Comparison of ENCODE assay signal across 8 mouse cellular contexts in genomic region chr7:12802866-12803726, GRCm38 (mm10). TPM values are rescaled to one million over a fixed set of nuclear protein-coding genes. Genes with fewer than 3 reads are reported as not detected.
DNase-seq lines count a peak whose midpoint lies in the region; ATAC-seq and TF ChIP-seq lines count a peak whose summit lies in the region.

TSS of gene Zscan18 (minus strand) at chr7:12803635.

- peaks cover 9% of the 10 kb centered on the region for H3K9me3 ChIP-seq in hindbrain, embryonic 10.5 days

- DNase-seq in ES-CJ7 (ENCODE audit: low read depth, low spot score): peak; percentile 95
- peak; percentile 78 for DNase-seq in cerebellum, adult 8-10 months
- peak; percentile 86 to 88 for DNase-seq in frontal cortex, adult 2 months (ENCODE audit: extremely low spot score in 1 of 2, low spot score in 1 of 2)
- peak; percentile 84 for DNase-seq in hindbrain, embryonic 10.5 days (ENCODE audit: low spot score)
- DNase-seq in layer of hippocampus, adult 9-10 months (ENCODE audit: low spot score): peak; percentile 54
- peak; percentile 53 for DNase-seq in lung, adult 2 months
- peak; percentile 78 for DNase-seq in testis, postnatal 10 days (ENCODE audit: low spot score)

- TF ChIP-seq CTCF in lung, adult 2 months (IDR thresholded peaks at IDR 0.05; ENCODE audit: insufficient read depth, low read length): no peak

- H3K36me3 ChIP-seq in hindbrain, embryonic 10.5 days: peaks cover 24% of the 10 kb centered on the region

- WGBS in hindbrain, embryonic 10.5 days: 6% methylated on average over 31 of the region's 31 CpGs
- 4% methylated on average over 30 of the region's 31 CpGs for WGBS in lung, adult 2 months

- no peak for TF ChIP-seq POLR2A in lung, adult 2 months (IDR thresholded peaks at IDR 0.05; ENCODE audit: borderline replicate concordance, extremely low read depth, low read depth, low read length)

- H3K27ac ChIP-seq in hindbrain, embryonic 10.5 days: peak within 1 kb of the TSS; percentile 88

- no peaks in the 10 kb centered on the region for H3K27me3 ChIP-seq in hindbrain, embryonic 10.5 days (ENCODE audit: insufficient read depth, poor library complexity, severe bottlenecking)

- H3K4me1 ChIP-seq in hindbrain, embryonic 10.5 days (replicated peaks): peaks cover 15% of the 10 kb centered on the region; the same call in 1 of the 2 replicates
- no peaks in the 10 kb centered on the region for H3K4me1 ChIP-seq in lung, adult 2 months (ENCODE audit: control insufficient read depth, insufficient read depth, low read length)

- H3K4me3 ChIP-seq in hindbrain, embryonic 10.5 days: peak within 1 kb of the TSS; percentile 56
- peak within 1 kb of the TSS; percentile 82 for H3K4me3 ChIP-seq in lung, adult 2 months (replicated peaks; ENCODE audit: extremely low read depth, low read depth, low read length)

- peak; percentile 36; the same call in 1 of the 2 replicates for ATAC-seq in neutrophil, adult 5-6 weeks (ENCODE audit: extremely low read depth, insufficient number of reproducible peaks, low FRiP score, poor library complexity, severe bottlenecking)

RNA-seq across cellular contexts. Expression of gene Zscan18, which starts in this region (rescaled TPM):
- polyA plus RNA-seq in frontal cortex, adult 2 months (2012; rRNA removed): 17.8 and 22.7 TPM in 2 replicates
- 10.8 and 12.0 TPM in 2 replicates for polyA plus RNA-seq in hindbrain, embryonic 10.5 days (2016; fragmentation: Nextera tagmentation; extraction: Ambion mirVana)
- polyA plus RNA-seq in lung, adult 2 months (2012; rRNA removed): 1.4 and 3.1 TPM in 2 replicates
- 0.98 and 2.9 TPM in 2 replicates for total RNA-seq in neutrophil, adult 5-6 weeks (2017)

Comparison
In these comparisons a context has a peak if more than half of its experiments do, and no peak if none do; other contexts are left out.
1. Peak in every context shown above with its lines: DNase-seq, ATAC-seq, H3K4me3 ChIP-seq and H3K27ac ChIP-seq.